Mouse (Mus musculus): ENCODE data around the gene Hsd11b1.

- TF ChIP-seq CTCF (IDR thresholded peaks at IDR 0.05) (no peak), EP300 (IDR thresholded peaks at IDR 0.05) (no peak)
Measured at GRCm38 (mm10) chr1:193188257-193188656, 75.6 kb downstream of the Hsd11b1 start.
